Mouse (Mus musculus) lung, embryonic 14.5 days (tissue): ENCODE data around the gene C1ra. TPM values are rescaled to one million over a fixed set of nuclear protein-coding genes. Genes with fewer than 3 reads are reported as not detected.

Source experiments
- ATAC-seq: fragments of 200-750 bp; cut with Nextera tagmentation; 2 replicates; pipeline ENCODE4 v1.8.0; 2017; ENCODE audit warnings: mild to moderate bottlenecking, moderate TSS enrichment, moderate library complexity; ENCODE audit not compliant: insufficient read depth
- DNase-seq: peaks from one replicate; pipeline ENCODE4 v3.0.0-alpha.2; 2015
- H3K27ac ChIP-seq: fragments of 300-500 bp; sonication (generic); 2 replicates; pipeline ENCODE4 v1.5.1; 2014; ENCODE audit warnings: low read depth, mild to moderate bottlenecking, moderate library complexity
- H3K27me3 ChIP-seq: fragments of 300-500 bp; sonication (generic); 2 replicates; pipeline ENCODE4 v1.6.1; 2014; ENCODE audit warnings: low read length, control low read depth; ENCODE audit not compliant: insufficient read depth
- H3K36me3 ChIP-seq: fragments of 300-500 bp; sonication (generic); 2 replicates; pipeline ENCODE4 v1.6.1; 2014; ENCODE audit warnings: control low read depth; ENCODE audit not compliant: insufficient read depth
- H3K4me1 ChIP-seq: fragments of 300-500 bp; sonication (generic); 2 replicates; pipeline ENCODE4 v1.6.1; 2014; ENCODE audit warnings: antibody characterized with exemption, control low read depth; ENCODE audit not compliant: insufficient read depth
- H3K4me2 ChIP-seq: fragments of 300-500 bp; sonication (generic); 2 replicates; pipeline ENCODE4 v1.6.1; 2014; ENCODE audit warnings: mild to moderate bottlenecking
- H3K4me3 ChIP-seq: fragments of 300-500 bp; sonication (generic); 2 replicates; pipeline ENCODE4 v1.5.1; 2014; ENCODE audit warnings: low read depth, low read length
- H3K9ac ChIP-seq: fragments of 300-500 bp; sonication (generic); 2 replicates; pipeline ENCODE4 v1.6.1; 2014
- H3K9me3 ChIP-seq: fragments of 300-500 bp; sonication (generic); 2 replicates; pipeline ENCODE4 v1.6.1; 2016; ENCODE audit warnings: low read depth, low read length, control low read depth
- CTCF ChIP-seq: IDR thresholded peaks from 2 replicates; pipeline ENCODE4 v1.5.1; 2016; ENCODE audit warnings: antibody characterized with exemption, low read depth
- WGBS: fragments of 180-500 bp; shearing (Covaris S2); extraction: QIAGEN DNeasy Blood & Tissue Kit; methylation state at CpG from one replicate; pipeline ENCODE4 v1.1.7; 2014; 5-methylcytosine and 5-hydroxymethylcytosine counted together
- polyA plus RNA-seq: library from polyadenylated mRNA; unstranded; fragments of >200 nt; fragmentation: Nextera tagmentation; extraction: Ambion mirVana; gene quantifications from 2 replicates; pipeline ENCODE4 v1.2.1, GENCODE M21; 2014

The C1ra gene
- polyA plus RNA-seq, 1 experiment from 2014 or later: 1.9 TPM

DNA sequence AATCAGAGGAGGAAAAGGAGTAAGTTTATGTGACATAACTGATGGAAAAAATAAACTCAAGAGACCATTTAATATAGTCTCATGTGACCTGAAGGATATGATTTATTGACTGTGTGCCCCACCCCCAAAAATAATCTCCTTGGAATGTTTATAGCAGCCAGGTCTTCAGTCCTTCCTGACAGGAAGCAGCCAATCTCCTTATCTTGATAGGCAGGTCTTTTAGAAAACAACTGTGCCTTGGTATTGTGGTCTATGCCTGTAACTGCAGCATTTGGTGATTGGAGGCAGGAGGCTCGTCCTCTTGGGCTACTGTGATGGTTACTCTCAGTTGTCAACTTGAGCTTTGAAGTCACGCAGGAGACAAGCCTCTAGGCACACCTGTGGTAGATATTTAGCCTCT is 24.7 kb upstream of the C1ra start:
- Histone ChIP-seq H3K36me3 (no peaks in the 10 kb centered on the region), H3K27ac (no peak overlapping the region), H3K4me2 (no peak overlapping the region; the same call in 1 of the 2 replicates), H3K9ac (no peak overlapping the region), H3K9me3 (no peaks in the 10 kb centered on the region), H3K4me3 (no peak overlapping the region), H3K27me3 (no peaks in the 10 kb centered on the region), H3K4me1 (no peaks in the 10 kb centered on the region)
- ATAC-seq (no peak), DNase-seq (peak; percentile 14)
- 35% methylated on average over 2 of the region's 2 CpGs for WGBS
- TF ChIP-seq CTCF: no peak

DNA sequence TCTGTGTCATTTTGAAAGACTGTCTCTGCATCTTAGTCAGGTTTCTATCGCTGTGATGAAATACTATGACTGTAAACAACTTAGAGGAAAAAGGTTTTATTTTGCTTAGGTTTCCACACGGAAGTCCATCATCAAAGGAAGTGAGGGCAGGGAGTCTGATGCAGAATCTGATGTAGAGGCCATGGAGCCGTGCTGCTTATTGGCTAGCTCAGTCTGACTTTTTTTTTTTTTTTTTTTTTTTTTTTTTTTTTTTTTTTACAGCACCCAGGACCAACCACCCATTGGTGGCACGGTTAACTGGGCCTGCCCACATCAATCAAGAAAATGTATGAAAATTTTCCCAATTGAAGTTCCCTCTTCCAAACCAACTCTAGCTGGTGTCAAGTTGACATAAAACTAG is 23.3 kb upstream of the C1ra start:
- H3K9ac ChIP-seq: no peak overlapping the region
- ATAC-seq (no peak), DNase-seq (no peak)
- H3K9me3 ChIP-seq: no peaks in the 10 kb centered on the region
- no peaks in the 10 kb centered on the region for H3K27me3 ChIP-seq
- H3K27ac ChIP-seq: no peak overlapping the region
- H3K4me1 ChIP-seq: no peaks in the 10 kb centered on the region
- no peak overlapping the region for H3K4me3 ChIP-seq
- 74% methylated on average over 4 of the region's 4 CpGs for WGBS
- H3K36me3 ChIP-seq: no peaks in the 10 kb centered on the region
- TF ChIP-seq CTCF: no peak
- no peak overlapping the region for H3K4me2 ChIP-seq

DNA sequence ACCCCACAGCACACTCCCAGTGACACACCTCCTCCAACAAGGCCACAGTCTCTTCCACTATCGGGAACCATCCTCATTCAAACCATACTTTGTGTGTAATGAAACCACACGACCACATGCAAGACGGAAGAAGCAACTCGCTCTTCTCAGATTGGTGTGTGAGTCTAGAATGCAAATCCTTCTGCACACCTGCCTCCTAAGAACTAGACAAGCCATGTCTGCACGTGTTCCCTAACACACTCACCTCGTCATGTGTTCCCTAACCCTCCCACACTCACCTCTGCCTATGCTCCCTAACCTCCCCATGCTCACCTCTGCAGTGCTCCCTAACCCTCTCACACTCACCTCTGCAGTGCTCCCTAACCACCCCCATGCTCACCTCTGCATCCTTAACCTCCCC is 20.8 kb upstream of the C1ra start:
- DNase-seq (no peak), ATAC-seq (no peak)
- Histone ChIP-seq H3K4me1 (no peaks in the 10 kb centered on the region), H3K4me3 (no peak overlapping the region), H3K36me3 (no peaks in the 10 kb centered on the region), H3K27ac (no peak overlapping the region), H3K9ac (no peak overlapping the region), H3K4me2 (no peak overlapping the region), H3K9me3 (no peaks in the 10 kb centered on the region), H3K27me3 (no peaks in the 10 kb centered on the region)
- no peak for TF ChIP-seq CTCF
- 70% methylated on average over 6 of the region's 6 CpGs for WGBS

DNA sequence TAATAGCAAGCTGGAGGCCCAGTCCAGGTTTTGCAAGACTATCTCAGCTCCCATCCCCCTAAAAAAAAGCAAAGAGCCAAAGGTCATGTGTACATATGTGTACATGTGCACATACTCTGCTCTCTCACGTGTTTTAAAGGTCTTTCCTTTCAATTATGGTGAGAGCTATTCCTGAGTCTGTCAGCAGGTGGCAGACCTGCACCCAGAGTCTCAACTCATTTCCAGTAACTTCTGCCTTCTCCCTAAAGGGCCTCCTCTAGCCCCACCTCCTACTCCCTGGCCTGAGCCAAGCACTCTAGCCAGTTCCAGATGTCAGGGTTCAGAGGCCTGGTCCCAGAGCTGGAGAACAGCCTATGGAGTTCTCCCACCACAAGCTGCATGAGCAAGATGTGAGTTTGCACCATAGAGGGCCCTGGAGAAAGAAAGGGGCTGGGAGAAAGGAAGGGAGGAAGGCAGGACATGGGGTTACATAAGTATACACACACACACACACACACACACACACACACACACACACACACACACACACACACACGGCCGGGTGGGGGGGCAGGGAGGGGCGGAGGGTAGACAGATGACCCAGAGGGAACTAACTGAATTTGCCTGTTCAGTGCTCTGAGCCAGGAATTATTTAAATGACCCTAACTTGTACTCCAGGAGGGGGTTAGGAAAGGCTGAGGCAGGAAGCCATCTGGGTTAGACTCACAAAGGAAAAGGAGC is 19.2 kb upstream of the C1ra start, which contains the start of gene C1rl:
Gene C1rl, plus strand, starts transcription at position 272 of the 720 bp plus-strand sequence.
- DNase-seq (peak; percentile 89), ATAC-seq (peak; percentile 97)
- Histone ChIP-seq H3K9me3 (no peaks in the 10 kb centered on the region), H3K36me3 (no peaks in the 10 kb centered on the region), H3K4me3 (no peak within 1 kb of the TSS), H3K4me1 (no peaks in the 10 kb centered on the region), H3K27ac (peak within 1 kb of the TSS; percentile 24), H3K27me3 (no peaks in the 10 kb centered on the region), H3K9ac (no peak within 1 kb of the TSS), H3K4me2 (no peak within 1 kb of the TSS)
- WGBS: 28% methylated on average over 4 of the region's 4 CpGs
- TF ChIP-seq CTCF: peak; percentile 75

DNA sequence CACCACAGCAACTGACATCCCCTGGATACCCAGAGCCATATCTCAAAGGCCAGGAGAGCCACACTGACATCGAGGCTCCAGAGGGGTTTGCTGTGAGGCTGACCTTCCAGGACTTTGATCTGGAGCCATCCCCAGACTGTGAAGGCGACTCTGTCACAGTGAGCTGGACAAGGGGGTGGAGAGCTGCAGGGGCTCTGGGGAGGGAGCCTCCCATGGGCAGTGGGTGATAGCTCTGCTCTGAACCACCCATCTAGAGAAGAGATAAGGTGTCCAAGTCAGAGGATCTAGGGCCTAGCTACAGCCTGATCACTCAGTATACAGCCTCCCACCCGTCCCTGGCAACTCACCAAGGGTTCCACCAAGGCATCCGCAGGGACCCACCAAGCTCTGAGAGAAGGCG is 18.3 kb upstream of the C1ra start:
- H3K4me2 ChIP-seq: no peak overlapping the region
- peak; percentile 13; the same call in 1 of the 2 replicates for ATAC-seq

DNA sequence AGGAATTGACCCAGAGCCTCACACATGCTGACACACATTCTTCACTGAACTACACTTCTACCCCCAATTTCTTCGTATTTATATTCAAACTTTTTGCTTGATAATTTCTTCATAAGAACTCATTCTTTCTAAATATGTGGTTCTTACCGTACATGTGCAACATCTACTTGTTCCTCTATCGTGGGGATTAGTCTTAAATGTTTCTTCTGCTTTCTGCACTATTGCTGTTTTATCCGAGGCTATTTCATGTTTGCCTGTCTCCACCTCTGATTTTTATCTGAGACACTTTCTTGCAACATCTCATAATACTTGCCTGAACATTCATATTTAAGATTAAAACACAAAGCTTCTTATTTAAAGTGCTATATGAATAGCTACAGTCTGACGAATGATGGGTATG is 16.2 kb upstream of the C1ra start:
- no peak overlapping the region for H3K4me2 ChIP-seq
- WGBS: 88% methylated on average over 5 of the region's 5 CpGs
- H3K36me3 ChIP-seq: no peaks in the 10 kb centered on the region
- H3K27me3 ChIP-seq: no peaks in the 10 kb centered on the region
- H3K4me1 ChIP-seq: no peaks in the 10 kb centered on the region
- no peak for TF ChIP-seq CTCF
- ATAC-seq (no peak), DNase-seq (no peak)
- no peak overlapping the region for H3K9ac ChIP-seq
- H3K9me3 ChIP-seq: no peaks in the 10 kb centered on the region
- H3K27ac ChIP-seq: no peak overlapping the region
- no peak overlapping the region for H3K4me3 ChIP-seq

More for the DNA sequence above, 18.3 kb upstream of the C1ra start:
- Histone ChIP-seq H3K36me3 (no peaks in the 10 kb centered on the region), H3K27ac (no peak overlapping the region), H3K4me3 (no peak overlapping the region), H3K4me1 (no peaks in the 10 kb centered on the region), H3K9me3 (no peaks in the 10 kb centered on the region), H3K27me3 (no peaks in the 10 kb centered on the region), H3K9ac (no peak overlapping the region)
- TF ChIP-seq CTCF: no peak
- DNase-seq: no peak
- WGBS: 59% methylated on average over 5 of the region's 5 CpGs

DNA sequence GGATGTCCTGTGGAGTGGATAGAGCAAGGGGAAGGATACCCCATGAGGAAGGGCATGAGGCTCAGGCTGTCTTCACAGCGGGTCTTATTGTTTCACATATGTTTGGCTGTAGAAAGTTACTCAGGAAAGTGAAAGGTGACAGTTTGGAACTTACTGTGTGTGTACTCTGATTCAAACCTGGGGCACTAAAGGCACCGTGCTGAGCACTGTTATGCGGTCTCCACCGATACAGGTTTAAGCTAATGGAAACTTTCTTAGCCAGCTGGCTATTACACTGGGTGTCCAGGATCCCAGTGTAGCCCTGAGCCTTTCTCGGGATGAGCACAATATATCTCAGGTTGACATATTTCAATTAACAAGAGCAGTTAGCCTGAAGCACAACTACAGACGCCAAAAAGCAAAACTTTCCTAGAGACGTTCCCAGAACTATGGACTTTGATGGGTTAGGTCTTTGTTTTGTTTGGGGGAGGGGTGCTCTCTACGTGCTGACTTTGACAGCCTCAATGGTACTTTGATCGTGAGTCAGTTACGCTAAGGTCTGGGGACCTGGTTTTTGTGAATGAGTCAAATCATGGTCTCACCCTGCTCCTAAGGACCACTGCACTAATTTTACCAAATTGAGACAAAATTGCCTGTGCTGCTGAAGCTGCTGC is 12.2 kb upstream of the C1ra start:
- Histone ChIP-seq H3K36me3 (no peaks in the 10 kb centered on the region), H3K27me3 (no peaks in the 10 kb centered on the region), H3K27ac (no peak overlapping the region), H3K9ac (no peak overlapping the region), H3K4me2 (no peak overlapping the region), H3K4me1 (no peaks in the 10 kb centered on the region), H3K9me3 (no peaks in the 10 kb centered on the region), H3K4me3 (no peak overlapping the region)
- ATAC-seq: no peak
- 39% methylated on average over 10 of the region's 10 CpGs for WGBS
- no peak for TF ChIP-seq CTCF
- no peak for DNase-seq
